8 mouse cellular contexts compared by ENCODE assay signal in the genomic region with DNA sequence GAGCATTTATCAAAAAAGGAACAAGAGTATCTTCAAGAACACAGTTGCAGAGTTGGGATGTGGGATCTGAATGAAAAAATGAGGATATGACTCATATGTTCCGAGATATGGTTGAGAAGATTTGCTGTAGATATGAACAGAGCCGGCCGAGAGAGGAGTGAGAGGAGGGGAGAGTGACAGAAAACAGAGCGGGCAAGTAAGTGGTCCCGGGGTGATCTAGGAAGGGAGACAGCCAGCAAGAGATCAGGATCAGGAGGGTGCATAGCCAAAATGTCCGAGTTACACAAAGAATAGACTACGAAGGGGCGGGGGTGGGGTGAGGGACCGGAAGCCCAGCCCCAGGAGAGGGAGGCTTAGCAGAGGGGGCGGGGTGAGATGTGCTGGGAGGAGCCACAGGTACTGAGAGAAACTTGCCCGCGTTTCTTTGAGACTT.
A peak's percentile ranks its signal among the peaks of the same experiment; 100 is the strongest.
DNase-seq lines count a peak whose midpoint lies in the region; ATAC-seq and TF ChIP-seq lines count a peak whose summit lies in the region.

No protein-coding gene starts in this region.

- no peaks in the 10 kb centered on the region for H3K9me3 ChIP-seq in neural tube, embryonic 12.5 days
- H3K9me3 ChIP-seq in heart, embryonic 14.5 days (ENCODE audit: control insufficient read depth, low read length): no peaks in the 10 kb centered on the region
- H3K9me3 ChIP-seq in liver, embryonic 14.5 days (ENCODE audit: control insufficient read depth, low read length): no peaks in the 10 kb centered on the region

- no peaks in the 10 kb centered on the region; the same call in 1 of the 2 replicates for H3K4me1 ChIP-seq in neural tube, embryonic 12.5 days
- peaks cover 0 to 4% of the 10 kb centered on the region in 2 experiments; a peak in 2 of 4 replicates for H3K4me1 ChIP-seq in heart, embryonic 14.5 days (ENCODE audit: control insufficient read depth in 2 of 2, insufficient read depth in 2 of 2, low read length in 2 of 2)
- H3K4me1 ChIP-seq in liver, embryonic 14.5 days (replicated peaks; ENCODE audit: control insufficient read depth in 2 of 2, insufficient read depth in 2 of 2, low read length in 1 of 2): no peaks in the 10 kb centered on the region

- no peak for ATAC-seq in neural tube, embryonic 12.5 days (ENCODE audit: low FRiP score, low read depth)
- no peak for ATAC-seq in heart, embryonic 14.5 days (ENCODE audit: insufficient number of reproducible peaks, insufficient read depth, low FRiP score, low read depth)
- no peak for ATAC-seq in liver, embryonic 14.5 days (ENCODE audit: insufficient read depth)

- H3K27me3 ChIP-seq in neural tube, embryonic 12.5 days (replicated peaks): no peaks in the 10 kb centered on the region
- H3K27me3 ChIP-seq in heart, embryonic 14.5 days (ENCODE audit: control insufficient read depth, insufficient read depth, low read length): no peaks in the 10 kb centered on the region
- no peaks in the 10 kb centered on the region for H3K27me3 ChIP-seq in liver, embryonic 14.5 days (ENCODE audit: control insufficient read depth, insufficient read depth, low read length)

- DNase-seq in neural tube, embryonic 10.5 days (ENCODE audit: extremely low spot score, low spot score): no peak
- peak; percentile 24 for DNase-seq in adrenal gland, postnatal 25 days
- peak in 1 of 3 experiments; percentile 7 for DNase-seq in liver, embryonic 14.5 days (ENCODE audit: low read depth in 3 of 3, low spot score in 3 of 3)
- DNase-seq in naive thymus-derived CD4-positive, alpha-beta T cell, adult 2 months (ENCODE audit: low read depth): peak; percentile 61
- no peak for DNase-seq in adipocyte (ENCODE audit: low spot score)
- DNase-seq in gastrocnemius, postnatal 10 days: no peak

- no peak for TF ChIP-seq CTCF in liver, embryonic 14.5 days (IDR thresholded peaks at IDR 0.05; ENCODE audit: low read depth)

- no peak for TF ChIP-seq EP300 in liver, embryonic 14.5 days (IDR thresholded peaks at IDR 0.05; ENCODE audit: low read depth)

- no peak overlapping the region for H3K27ac ChIP-seq in neural tube, embryonic 12.5 days
- no peak overlapping the region for H3K27ac ChIP-seq in heart, embryonic 14.5 days (replicated peaks in 1 of 2; ENCODE audit: control insufficient read depth in 1 of 2, insufficient read depth in 1 of 2, low read depth in 2 of 2, low read length in 2 of 2)
- no peak overlapping the region for H3K27ac ChIP-seq in liver, embryonic 14.5 days

- WGBS in neural tube, embryonic 12.5 days: 46% methylated on average over 12 of the region's 12 CpGs
- 8% methylated on average over 12 of the region's 12 CpGs for WGBS in heart, embryonic 14.5 days
- WGBS in liver, embryonic 14.5 days (ENCODE audit: insufficient replicate concordance): 14% methylated on average over 12 of the region's 12 CpGs

- no peak overlapping the region for H3K9ac ChIP-seq in neural tube, embryonic 12.5 days
- H3K9ac ChIP-seq in heart, embryonic 14.5 days (ENCODE audit: low read length): peak overlapping the region; percentile 45; the same call in 1 of the 2 replicates
- H3K9ac ChIP-seq in liver, embryonic 14.5 days (replicated peaks): no peak overlapping the region

- H3K4me3 ChIP-seq in neural tube, embryonic 12.5 days: no peak overlapping the region
- peak overlapping the region; percentile 19 to 25 for H3K4me3 ChIP-seq in heart, embryonic 14.5 days (ENCODE audit: control insufficient read depth in 1 of 2, insufficient read depth in 1 of 2, low read depth in 1 of 2, low read length in 2 of 2)
- H3K4me3 ChIP-seq in liver, embryonic 14.5 days (ENCODE audit: insufficient read depth in 1 of 2, low read depth in 2 of 2, low read length in 2 of 2): peak overlapping the region; percentile 16 to 38; a peak in 3 of 4 replicates

- H3K36me3 ChIP-seq in neural tube, embryonic 12.5 days: no peaks in the 10 kb centered on the region
- H3K36me3 ChIP-seq in heart, embryonic 14.5 days (ENCODE audit: control insufficient read depth, insufficient read depth, low read length): no peaks in the 10 kb centered on the region
- H3K36me3 ChIP-seq in liver, embryonic 14.5 days (replicated peaks; ENCODE audit: control insufficient read depth, insufficient read depth, low read depth): no peaks in the 10 kb centered on the region

- H3K4me2 ChIP-seq in neural tube, embryonic 12.5 days (replicated peaks): peak overlapping the region; percentile 28; the same call in 1 of the 2 replicates
- H3K4me2 ChIP-seq in heart, embryonic 14.5 days (ENCODE audit: low read length): peak overlapping the region; percentile 64
- peak overlapping the region; percentile 27 for H3K4me2 ChIP-seq in liver, embryonic 14.5 days (ENCODE audit: low read depth)

Comparison
In these comparisons a context has a peak if more than half of its experiments do, and no peak if none do; other contexts are left out.
1. DNase-seq: peak in adrenal gland, postnatal 25 days (single experiment) and naive thymus-derived CD4-positive, alpha-beta T cell, adult 2 months (single experiment); none in neural tube, embryonic 10.5 days (single experiment), adipocyte (single experiment) and gastrocnemius, postnatal 10 days (single experiment).
2. Peak in every context shown above with its lines, with median percentiles within 50 percentile points of each other: H3K4me2 ChIP-seq.